Mouse (Mus musculus) cerebellum, postnatal 25 days (tissue): ENCODE measurements around the gene Keap1.
"Not testable (repeated sequence)": the region's sequence is repeated elsewhere in the genome, so short reads cannot be mapped to it uniquely, and the experiment has no call there.

Experiments used
- DNase-seq, 2 experiments: peaks; one replicate each; pipeline ENCODE4 v3.0.0; 2021; ENCODE audit warnings: mixed read lengths in 2 of 2

Keap1 gene

GRCm38 (mm10) chr9:21227342-21227741 is 11.8 kb downstream of the Keap1 start:
- DNase-seq: no peak

- DNase-seq: no peak
These were observed 13.8 kb downstream of the Keap1 start for GRCm38 (mm10) chr9:21225415-21225758.

DNA sequence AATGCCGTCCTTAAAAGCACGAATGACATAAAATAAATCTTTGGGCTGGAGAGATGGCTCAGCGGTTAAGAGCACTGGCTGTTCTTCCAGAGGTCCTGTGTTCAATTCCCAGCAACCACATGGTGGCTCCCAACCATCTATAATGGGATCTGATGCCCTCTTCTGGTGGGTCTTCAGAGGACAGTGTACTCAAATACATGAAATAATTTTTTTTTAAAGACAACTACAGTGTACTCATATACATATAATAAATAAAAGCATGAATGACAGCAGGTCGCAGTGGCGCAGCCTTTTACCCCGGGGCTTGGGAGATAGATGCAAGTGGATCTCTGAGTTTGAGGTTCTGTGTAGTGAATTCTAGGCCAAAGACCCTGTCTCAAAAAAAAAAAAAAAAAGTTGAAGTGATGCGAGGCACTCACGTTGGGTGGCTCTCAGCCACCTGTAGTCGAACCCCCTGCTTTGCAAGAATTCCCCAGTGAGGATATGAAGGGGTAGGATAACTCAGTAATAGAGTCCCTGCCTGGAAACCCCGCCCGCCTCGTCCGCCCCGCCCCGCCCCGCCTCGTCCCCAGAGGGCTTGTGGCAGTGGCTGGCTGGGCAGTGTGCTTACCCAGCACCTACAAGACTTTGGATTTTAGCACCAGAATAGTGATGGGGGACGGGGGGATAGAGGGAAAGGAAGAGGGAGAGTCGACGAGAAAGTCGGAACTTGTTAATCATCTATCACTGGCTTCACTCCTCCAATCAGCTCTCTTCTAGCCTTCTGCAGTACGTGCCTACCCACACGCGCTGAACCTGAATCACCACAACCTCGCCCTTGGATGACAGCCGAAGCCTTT is 14.4 kb downstream of the Keap1 start:
- peak in 1 of 2 experiments; percentile 48 for DNase-seq

DNA sequence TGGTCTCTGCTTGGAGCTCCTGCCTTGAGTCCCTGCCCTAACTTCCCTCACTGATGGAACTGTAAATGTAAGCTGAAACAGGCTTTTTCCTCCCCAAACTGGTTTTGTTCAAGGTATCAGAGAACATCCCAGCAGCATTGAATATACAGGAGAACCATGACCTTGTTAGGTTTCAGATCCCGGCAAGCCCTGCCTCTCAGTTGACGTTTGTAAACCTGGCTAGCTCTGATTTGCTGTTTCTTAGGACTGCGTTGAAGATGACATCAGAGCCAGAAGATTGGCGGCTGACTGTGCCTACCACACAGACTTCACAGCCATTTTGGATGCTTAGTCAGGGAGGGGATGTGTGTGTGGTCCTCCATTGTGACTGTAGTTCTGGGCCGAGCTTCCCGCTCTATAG is 15.3 kb downstream of the Keap1 start:
- no peak for DNase-seq

DNA sequence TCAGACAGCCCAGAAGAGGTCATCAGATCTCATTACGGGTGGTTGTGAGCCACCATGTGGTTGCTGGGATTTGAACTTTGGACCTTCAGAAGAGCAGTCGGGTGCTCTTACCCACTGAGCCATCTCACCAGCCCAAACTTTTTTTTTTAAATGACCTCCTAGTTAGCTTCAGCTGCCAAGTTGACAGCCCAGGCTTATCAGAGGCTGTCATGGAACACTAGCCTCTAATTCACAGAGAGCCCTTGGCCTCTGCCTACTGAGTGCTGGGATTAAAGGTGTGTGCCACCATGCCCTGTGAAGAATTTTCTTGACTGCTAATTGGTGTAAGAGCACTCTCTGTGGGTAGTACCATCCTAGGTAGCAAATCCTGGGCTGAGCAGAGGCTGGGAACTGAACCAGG is 15.7 kb downstream of the Keap1 start:
- not testable (repeated sequence) for DNase-seq

GRCm38 (mm10) chr9:21221383-21221929 is 17.7 kb downstream of the Keap1 start:
- no peak for DNase-seq

GRCm38 (mm10) chr9:21220490-21221382 is 18.4 kb downstream of the Keap1 start:
- peak; percentile 98 to 99 for DNase-seq

GRCm38 (mm10) chr9:21219820-21220219 is 19.3 kb downstream of the Keap1 start:
- DNase-seq: peak in 1 of 2 experiments; percentile 49

DNA sequence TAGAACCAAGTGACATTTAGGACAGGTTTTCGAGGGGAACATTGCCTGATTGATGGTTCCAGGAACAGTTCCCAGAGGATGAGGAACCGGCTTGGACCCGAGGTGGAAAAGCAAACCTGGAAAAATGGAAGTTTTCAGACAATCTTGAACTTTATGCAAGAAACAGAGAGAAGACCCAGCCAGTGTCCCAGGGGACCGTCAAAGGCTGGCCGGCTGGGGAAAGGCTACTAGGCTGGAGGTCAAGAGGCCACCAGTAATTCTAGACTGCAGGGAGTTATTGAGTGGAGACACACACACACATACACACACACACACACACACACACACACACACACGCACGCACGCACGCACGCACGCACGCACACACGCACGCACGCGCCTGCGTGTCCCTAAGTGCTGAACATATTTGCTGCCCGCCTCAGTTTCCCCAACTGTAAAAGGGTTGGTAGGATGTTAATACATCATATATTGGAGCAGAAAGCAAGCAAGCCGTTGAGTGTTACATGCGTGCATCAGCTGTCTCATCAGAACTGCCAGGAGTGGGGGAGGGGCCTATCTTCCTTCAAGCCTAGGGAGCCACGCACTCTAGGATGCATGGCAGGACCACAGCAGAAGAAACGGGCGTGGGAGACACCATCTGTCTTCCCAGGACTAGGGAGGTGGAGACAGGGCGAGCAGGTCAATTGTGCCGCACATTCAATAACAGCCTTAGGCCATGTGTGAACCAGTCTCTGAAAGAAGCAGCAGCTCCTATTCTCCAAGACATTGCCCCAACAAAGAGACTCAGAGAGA is 22.9 kb downstream of the Keap1 start:
- peak in 1 of 2 experiments; percentile 59 for DNase-seq

DNA sequence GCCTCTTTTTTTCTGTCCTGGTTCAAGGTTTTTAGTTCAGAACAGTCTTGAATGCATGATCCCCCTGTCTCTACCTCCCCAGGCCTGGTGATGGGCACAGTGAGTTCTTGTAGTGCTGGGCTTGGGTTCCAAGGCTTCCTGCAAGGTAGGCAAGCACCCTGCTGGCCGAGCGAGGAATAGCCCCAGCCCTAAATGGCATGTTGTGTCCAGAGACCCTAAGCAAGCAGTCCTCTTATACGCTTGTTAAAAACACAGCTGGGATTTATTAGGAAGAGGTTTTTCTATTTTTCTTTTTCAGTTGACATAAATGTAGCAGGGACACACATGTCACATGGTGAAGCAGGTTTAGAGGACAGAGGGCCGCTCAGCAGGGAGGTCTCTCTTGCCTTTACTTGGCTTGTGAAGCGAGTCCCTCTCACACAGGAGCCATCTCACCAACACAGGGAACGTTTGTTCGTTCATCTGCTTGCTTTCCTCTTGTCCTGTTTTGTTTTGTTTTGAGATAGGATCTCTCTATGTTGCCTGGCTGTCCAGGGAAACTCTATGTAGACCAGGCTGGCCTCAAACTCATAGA is 25.5 kb downstream of the Keap1 start:
- peak; percentile 60 to 67 for DNase-seq

- no peak for DNase-seq
These were observed 27.5 kb downstream of the Keap1 start for GRCm38 (mm10) chr9:21211624-21212023.

DNA sequence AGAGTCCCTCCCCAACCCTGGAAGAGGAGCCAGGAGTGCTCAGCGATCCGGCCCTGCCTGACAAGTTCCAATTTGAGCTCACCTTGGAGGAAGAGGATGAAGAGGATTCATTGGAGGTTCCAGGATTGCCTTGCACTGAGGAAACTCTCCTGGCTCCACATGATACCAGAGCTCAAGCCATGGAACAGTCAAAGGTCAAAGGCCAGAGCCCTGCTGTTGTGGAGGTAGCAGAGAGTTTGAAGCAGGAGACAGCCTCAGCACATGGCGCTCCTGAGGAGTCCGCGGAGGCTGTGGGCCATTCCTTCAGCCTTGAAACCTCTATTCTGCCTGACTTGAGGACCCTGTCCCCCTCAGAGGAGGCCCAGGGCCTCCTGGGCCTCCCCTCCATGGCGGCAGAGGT is 28.3 kb downstream of the Keap1 start:
- DNase-seq: no peak

DNA sequence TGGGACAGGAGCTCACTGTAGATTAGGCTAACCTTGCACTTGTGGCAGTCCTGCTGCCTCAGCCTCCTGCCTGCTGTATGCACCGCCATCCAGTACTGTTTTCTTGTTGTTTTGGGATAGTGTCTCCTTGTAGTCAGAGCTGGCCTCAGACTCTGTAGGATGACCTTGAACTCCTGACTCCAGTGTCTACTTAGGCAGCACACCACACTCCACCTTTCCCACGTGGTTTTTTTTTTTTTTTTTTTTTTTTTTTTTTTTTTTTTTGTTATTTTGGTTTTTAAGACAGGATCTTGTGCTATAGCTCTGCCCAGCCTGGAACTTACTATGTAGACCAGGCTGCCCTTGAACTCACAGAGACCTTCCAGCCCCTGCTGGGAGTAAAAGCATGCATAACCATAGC is 30.5 kb downstream of the Keap1 start:
- DNase-seq: no peak

DNA sequence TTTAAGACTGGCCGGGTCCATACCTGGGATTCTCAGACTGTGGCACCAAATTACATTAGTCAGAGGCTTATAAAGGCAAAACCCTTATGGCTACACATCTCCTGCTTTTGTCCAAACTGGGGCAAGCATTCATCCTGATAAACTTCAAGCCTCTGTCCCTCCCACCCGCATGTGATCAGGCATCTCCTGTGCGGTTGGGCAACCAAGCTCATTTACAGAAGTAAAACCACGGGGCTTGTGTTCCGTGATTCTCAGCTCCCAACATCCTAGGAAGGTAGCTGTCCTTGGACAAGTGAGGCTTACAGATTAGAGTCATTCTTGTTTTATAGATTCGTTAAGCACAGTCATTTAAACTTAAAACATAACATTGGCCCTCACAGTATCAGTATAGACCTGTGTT is 32.3 kb downstream of the Keap1 start:
- no peak for DNase-seq

GRCm38 (mm10) chr9:21204528-21205272 is 34.5 kb downstream of the Keap1 start:
- DNase-seq: no peak

DNA sequence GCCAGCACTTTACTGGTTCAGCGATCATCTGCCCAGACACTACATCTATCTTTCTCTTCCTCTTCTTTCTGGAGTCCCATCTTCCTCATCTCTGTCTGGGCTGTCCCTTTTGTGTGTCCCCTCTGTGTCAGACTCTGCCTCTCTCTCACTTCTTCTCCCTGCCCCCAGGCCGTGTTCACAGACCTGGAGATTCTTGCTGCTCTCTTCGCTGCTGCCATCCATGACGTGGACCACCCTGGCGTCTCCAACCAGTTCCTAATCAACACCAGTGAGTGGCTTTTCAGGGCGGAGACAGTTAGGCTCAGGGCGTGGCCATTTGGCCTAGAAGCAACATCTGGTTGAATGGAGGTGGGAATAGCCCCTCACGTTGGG is 35.0 kb downstream of the Keap1 start:
- no peak for DNase-seq

- no peak for DNase-seq
These were observed 40.2 kb downstream of the Keap1 start for GRCm38 (mm10) chr9:21198960-21199359.

GRCm38 (mm10) chr9:21197981-21198380 is 41.2 kb downstream of the Keap1 start:
- peak in 1 of 2 experiments; percentile 60 for DNase-seq

DNA sequence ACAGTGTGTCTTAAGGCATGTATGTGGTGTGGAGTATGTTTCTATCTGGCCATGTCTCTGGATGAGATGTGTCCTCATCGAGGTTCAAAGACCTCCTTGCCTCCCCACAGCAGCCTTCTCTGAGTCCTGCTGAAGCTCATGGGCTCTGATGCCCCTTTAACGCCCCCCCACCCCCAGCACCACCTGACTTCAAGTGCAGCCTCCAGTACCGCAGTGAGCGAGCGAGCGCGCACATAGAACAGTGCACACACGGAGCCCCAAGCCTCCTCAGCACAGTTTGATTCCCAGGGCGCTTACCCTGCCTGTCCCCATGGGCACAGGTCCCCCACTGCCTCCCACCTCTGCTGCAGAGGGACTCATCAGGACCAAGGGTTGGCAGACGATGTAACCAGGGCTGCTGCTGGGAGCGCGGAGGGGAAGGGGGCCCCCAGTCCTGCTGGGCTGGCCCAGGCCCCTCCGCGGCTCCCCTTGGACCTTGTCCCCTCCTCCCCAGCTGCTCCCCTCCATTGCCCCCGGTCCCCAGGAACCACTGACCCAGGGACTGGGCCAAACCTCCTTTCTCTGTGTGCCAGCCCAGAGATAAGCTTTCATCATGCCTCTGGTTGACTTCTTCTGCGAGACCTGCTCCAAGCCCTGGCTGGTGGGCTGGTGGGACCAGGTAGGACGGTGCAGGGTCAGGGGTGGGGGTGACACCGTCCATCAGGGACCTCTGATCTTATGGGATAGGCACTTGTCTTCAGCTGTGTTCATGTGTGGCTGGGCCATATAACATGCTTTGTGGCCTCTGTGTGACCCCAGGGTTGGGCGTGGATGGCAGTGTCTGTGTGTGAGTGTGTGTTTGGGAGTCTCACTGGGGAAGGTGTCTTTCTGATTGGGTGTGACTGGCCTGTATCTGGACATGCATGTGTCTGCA is 42.4 kb downstream of the Keap1 start:
- peak; percentile 75 to 85 for DNase-seq

- not testable (repeated sequence) for DNase-seq
These were observed 43.2 kb downstream of the Keap1 start for GRCm38 (mm10) chr9:21195736-21196505.
